Mouse (Mus musculus): ENCODE data around the gene Kcnj3.
"Not testable (repeated sequence)": the region's sequence is repeated elsewhere in the genome, so short reads cannot be mapped to it uniquely, and the experiment has no call there.

Gene Kcnj3

DNA sequence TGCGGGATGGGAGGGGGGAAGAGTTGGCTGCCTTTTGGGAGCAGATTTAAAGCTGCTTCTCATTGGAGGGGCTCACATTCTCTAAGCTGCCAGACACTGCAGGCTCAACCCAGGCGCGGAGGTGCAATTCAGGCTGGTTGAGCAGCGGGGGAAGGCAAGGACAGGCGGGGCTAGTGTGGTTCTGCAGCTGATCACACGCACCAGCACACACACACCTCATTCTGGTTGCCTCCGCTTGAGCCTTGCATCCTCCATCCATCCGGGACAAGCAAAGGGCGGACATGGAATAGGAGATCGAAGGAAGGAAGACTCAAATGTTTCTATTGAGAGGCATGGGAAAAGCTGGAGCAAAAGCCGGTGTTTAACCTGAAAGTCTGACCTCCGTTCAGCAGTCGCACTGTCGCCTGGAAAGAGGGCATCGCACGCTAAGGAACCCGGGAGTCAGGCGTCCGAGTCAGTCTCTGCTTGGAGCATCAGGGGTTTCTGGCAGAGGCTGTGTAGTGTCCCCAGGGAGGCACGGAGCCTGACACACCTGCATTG lies at the start of gene Kcnj3:
Gene Kcnj3 (plus strand): TSS at position 250 of the 540 bp plus-strand sequence.
- no peak for DNase-seq (ENCODE audit: low spot score in 2 of 2)

DNA sequence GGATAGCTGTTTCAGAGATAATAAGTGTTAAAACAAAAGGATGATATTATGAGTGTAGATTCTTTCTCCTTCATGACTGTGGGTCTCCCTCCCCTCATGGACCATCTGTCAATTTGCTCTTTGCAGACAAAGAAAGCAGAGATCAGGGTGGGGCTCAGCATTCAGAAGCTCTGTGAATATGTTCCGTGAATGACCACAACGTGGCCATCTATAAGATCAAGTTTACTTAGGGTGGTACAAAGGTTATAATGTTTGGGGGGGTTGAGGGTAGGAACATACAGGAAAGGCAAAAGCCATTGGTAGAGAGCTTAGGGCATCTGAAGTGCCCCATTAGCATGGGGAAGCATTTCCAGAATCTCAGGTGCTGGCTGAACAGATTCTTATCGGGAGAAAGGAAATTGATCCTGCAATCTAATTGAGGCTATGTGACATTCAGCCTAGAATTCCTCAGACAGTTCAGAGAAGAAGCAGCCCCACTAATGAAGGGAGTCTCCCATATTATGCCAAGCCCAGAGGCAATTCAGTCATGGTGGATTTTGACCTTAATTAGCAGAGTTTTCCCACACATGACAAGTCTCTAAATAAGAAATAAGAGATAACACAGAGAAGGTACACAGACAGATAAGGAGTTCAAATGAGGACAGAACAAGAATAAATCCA lies 45.3 kb upstream of the Kcnj3 start:
- DNase-seq (ENCODE audit: low spot score in 2 of 2): no peak

DNA sequence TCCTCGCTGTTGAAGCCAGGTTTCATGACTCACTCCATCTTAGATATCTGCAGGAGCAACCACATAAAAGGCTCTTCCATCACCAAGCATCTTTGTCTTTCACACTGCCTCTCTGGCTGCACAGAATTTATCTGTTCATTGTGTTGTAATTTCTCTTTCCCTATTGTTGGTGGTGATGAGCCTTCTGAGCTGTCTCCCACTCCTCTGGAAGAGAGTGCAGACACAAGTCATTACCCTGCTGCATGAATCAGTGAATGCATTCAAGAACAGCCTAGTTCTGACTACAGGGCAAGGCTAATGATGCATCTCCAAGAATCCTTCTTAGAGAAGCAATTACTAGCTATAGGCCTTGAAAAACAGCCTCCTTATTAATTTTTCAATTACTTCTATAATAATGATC lies 30.5 kb upstream of the Kcnj3 start:
- DNase-seq (ENCODE audit: low spot score in 2 of 2): no peak

DNA sequence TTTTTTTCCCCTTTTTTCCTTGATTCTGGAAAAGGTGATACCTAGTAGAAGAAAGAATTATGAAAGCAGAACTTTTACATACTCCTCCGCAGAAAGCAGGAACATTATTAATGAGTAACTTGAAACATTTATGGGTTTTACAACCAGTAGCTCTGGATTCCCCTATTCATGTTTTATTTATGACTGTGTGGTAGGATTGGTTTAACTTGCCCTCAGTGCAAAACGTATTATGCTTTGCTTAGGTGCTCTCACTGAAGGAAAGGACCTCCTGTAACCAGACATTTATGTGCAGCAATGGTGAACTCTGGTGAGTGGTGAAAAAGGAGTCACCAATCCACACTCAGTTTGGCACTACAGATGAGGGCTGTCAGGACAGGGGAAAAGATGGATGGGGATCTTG lies 8.1 kb upstream of the Kcnj3 start:
- no peak for DNase-seq (ENCODE audit: low spot score in 2 of 2)

DNA sequence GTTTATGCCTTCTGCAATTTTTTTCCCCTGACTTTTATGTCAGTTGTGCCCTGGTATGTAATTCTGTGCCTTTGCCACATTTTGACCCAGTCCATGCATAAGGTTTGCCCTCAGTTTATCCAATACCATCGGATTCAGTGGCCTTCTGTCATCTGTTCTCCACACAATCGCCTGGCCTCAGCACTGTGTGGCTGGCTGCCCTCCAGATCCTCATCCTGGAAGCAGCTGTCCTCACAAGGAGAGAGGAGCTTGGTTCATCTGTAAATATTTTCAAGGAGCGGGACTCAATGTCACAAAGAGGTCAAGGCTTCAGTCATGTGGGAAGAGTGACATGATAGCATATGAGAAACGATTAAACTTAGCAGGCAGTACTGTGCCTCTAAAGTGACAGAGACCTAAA lies 3.7 kb upstream of the Kcnj3 start:
- no peak for DNase-seq (ENCODE audit: low spot score in 2 of 2)

DNA sequence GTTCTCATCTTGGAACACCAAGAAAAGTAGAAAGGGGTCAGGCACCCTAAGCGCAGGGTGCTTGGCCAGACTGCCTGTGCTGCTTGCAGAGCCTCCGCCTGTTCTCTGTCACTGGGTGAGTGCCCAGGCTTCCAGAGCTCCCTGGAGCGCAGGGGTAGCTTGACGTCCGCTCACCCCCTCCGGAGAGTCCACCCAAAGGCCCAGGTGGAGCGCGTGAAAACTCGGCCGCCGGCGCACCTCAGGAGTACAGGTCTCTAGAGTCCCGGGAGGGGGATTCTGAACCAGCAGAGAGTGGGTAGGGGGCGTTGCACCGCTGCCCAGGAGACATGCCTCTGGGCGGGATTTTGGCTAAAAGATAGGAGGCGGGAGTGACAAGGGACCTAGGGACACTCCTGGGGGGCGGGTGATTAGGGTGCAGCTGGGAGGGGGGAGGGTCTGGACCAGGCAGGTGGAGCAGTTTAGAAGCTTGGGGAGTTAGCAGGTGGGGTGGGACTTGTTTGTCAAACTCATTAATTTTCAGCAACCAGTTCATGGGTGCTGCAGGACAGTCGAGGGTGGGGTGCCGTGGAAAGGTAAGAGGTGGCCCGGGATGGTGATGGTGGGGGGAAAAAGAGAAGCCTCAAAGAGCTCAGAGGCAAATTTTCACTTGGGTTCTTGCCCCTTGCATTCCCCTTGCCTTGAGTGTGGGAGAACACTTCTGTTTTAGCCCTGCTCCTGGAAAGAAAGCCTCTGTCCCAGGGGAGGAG lies 664 bp downstream of the Kcnj3 start:
- DNase-seq (ENCODE audit: low spot score in 2 of 2): no peak

DNA sequence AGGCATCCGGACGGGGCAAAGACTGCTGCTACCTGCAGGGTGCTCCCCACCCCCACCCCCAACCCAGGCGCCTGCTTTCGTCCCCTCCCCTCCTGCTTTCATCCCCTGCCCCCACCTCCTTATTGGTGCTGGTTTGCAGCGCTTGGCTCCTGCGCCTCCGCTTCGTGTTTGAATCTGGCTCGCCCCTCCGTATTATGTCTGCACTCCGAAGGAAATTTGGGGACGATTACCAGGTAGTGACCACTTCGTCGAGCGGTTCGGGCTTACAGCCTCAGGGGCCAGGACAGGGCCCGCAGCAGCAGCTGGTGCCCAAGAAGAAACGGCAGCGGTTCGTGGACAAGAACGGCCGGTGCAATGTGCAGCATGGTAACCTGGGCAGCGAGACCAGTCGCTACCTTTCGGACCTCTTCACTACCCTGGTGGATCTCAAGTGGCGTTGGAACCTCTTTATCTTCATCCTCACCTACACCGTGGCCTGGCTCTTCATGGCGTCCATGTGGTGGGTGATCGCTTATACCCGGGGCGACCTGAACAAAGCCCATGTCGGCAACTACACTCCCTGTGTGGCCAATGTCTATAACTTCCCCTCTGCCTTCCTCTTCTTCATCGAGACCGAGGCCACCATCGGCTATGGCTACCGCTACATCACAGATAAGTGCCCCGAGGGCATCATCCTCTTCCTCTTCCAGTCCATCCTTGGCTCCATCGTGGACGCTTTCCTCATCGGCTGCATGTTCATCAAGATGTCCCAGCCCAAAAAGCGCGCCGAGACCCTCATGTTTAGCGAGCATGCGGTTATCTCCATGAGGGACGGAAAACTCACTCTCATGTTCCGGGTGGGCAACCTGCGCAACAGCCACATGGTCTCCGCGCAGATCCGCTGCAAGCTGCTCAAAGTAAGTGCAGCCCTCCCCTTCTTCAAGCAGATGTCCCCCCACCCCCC lies 1.5 kb downstream of the Kcnj3 start:
- DNase-seq (ENCODE audit: low spot score in 2 of 2): no peak

DNA sequence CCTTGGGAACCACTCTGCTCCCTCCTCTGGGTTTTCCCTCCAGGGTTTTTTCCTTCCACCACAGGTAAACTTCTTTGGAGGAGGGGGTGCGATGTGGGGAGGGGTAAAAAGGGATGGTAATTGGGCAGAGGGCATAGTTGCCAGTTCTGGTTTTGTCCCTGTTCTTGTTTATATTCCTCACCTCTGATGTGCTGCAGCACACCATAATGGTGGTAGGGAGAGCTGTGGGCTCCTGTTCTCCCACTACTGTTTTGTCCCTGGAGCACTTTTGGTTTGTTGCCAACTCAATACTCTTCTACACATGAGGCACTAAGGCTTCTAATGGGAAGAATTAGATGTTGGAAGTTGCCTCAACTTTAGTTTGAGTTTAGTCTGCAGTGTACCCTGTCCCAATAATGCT lies 2.2 kb downstream of the Kcnj3 start:
- DNase-seq (ENCODE audit: low spot score in 2 of 2): no peak

DNA sequence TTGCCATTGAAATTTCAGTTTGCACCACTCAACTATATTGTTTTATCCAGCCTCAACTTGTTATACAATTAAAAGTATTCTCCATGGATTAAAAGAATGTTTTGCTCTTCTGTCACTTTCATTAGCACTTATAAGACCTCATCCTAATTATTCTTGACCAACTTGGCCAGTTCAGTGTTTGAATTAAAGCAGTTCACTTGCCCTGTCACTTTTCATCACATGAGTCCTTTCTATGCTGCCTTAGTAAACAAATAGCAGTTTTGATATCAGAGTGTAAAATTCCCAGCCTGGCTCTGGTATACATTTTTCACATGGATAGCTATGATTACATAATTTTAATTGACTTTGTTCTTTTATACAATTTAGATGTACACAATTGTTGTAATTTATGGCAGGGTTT lies 3.4 kb downstream of the Kcnj3 start:
- DNase-seq (ENCODE audit: low spot score in 2 of 2): no peak

DNA sequence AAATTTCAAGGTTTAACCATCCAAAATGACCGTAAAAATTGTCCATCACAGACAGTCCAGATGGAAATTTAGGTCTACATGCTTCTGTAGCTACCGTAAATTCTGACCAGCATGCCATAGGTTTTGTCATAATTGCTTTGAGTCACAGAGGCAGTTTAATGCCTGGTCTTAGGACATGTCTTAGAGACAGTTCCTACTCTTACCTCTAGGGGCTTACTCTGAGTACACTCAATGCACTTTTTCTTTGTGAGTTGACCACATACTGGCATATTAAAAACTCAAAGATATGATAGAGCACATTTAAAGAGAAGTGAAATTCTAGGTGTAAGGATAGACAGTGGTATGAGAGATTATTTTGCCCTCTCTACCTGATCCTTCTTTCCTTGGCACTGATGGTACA lies 6.2 kb downstream of the Kcnj3 start:
- DNase-seq (ENCODE audit: low spot score in 2 of 2): no peak

DNA sequence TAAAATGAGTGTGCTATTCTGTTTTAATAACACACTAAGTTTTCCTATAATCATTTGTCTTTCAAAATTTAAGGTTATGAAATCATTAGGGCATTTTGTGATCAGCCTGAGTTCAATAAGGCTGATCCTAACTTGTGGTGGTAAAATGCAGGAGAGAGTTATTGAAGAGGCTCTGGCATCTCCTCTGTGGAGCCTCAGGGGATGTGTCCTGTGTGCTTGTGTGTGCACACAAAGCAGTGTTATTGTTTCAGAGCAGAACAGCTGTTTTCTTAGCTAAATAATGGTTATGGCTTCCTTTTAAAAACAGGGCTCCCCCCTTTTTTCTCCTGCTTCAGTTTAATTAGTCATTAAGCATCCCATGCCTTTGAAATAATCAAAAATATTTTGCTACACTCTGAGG lies 11.5 kb downstream of the Kcnj3 start:
- DNase-seq (ENCODE audit: low spot score in 2 of 2): no peak

DNA sequence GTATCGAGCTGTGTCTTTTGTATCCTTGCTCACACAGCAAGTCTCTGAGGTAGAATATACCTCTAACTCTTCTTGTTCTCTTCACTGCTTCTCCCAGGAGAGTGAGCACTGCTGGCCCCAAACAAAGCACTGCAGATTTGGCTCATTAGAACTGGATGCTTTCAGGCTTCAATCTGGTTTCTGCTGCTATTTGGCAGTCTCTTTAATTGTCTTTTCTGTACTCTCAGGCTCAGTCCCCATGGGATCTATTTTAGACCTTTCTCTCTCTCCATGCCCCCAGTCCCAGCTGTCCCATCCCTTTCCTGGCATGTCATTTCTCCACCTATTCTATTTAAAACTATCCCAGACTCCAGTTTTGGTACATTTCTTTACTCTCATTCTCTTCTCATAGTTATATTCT lies 15.0 kb downstream of the Kcnj3 start:
- DNase-seq (ENCODE audit: low spot score in 2 of 2): no peak

DNA sequence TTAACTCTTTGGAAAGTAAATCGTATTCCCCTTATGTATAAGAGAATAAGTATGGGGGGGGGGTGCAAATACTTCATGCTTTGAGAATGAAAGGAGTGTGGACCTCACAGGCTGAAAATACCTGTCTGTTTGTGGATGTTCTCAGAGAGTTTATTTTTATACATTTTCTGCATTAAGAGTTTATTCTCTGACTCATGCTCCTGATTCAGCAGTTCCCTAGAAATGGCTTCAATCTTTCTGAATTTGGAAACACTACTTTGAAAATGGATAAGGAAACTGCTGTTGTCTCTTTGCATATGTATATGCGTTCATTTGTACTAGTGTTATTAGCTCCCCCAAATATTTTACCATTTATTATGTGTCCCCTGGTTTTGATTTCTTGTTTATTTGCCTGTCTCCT lies 23.4 kb downstream of the Kcnj3 start:
- no peak for DNase-seq (ENCODE audit: low spot score in 2 of 2)

DNA sequence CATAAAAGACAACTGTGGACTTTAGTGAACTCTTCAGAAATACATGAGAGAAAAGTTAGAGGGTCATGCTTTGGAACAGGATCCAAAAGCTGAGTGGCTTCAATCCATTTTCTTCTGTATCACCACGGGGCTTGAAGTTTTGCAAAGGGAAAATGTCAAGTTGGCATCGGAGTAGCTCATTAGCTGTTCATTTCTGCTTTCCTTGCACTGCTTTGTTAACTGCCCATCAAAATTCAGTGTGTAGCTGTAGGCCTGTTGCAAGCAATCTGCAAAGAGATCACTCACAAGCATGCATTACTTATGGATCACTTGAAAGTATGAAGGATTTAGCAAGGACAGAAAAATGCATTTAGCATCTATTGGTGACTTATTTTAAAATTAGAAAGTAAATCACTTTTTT lies 33.4 kb downstream of the Kcnj3 start:
- DNase-seq (ENCODE audit: low spot score in 2 of 2): no peak

DNA sequence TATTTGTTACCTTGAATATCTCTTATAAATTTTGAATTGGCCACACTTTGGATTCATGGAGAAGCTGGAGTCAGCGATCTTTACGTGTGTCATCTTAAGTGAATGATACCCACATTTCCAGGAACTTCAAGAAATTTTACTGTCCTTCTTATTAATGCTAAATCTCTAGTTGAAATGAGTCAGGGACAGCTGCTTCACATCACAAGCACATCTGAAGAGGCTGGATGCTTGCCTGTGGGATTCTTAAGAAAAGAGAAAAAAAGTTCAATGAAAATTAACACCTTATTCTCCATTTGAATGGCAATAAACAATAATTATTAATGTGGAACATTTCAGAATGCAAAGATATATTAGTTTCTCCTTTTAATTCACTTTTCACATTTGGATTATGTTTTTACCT lies 34.2 kb downstream of the Kcnj3 start:
- no peak for DNase-seq (ENCODE audit: low spot score in 2 of 2)

DNA sequence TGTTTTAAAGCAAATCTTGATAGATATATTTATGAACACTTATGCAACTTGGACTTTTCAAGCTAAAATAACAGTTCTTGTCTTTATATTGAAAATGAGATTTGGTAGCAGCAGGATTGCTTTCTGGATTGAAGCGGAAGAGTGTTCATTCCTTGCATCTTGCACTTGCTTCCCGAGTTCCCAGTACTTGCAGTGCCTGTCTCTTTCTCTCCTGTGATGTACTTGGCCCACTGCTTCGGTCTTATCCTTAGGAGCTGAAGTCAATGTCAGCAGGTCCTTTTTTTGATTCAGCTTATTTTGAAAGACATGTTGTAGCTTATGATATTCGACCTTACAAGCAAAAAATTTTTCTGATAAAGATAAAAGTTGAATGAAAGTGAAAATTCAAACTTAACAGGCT lies 43.7 kb downstream of the Kcnj3 start:
- DNase-seq (ENCODE audit: low spot score in 2 of 2): no peak

DNA sequence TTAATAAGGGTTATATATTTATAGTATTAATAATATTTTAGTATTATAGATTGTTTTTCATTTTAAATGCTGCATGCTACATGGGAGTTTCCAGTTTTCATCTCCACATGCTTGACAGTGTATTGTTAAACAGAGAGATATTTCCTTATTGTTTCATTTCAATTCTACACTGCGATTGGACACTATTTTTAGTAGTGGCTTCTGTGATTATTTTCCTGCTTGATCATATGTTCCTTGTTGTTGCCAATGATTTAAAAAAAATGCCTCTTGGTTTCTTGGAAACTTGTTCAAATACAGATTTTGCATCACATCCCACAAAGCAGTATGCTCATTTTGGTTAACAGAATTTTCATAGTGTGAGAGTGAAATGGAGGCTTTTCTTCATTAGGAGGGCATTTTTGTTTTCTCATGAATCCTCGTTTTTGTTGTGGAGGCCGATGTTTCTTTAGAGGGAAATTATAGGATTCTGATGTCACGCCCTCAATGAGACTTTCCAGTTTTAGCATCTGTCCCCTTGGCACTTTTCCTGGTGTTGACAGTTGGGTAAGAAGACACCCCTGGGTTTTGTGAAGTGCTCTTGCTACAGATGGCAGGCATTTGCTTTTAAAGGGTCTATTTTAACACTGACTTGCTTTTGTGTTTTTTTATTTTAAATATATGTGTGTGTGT lies 44.3 kb downstream of the Kcnj3 start:
- DNase-seq (ENCODE audit: low spot score in 2 of 2): no peak

DNA sequence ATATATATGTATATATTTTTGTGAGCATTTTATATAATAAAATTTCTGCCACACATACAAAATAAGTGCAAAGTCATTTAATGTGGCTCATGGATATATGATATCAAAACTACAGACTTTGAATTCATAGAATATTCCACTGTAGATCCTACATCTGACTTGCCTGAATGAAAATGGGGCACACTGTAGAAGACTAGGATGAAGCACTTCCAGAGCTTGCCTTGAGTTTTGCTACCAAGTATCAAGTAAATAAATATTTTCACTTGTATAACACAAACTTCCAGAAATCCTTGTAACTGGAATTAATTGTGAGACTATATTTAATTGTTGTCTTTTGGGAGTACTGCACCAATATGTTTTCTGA lies 44.8 kb downstream of the Kcnj3 start:
- no peak for DNase-seq (ENCODE audit: low spot score in 2 of 2)

DNA sequence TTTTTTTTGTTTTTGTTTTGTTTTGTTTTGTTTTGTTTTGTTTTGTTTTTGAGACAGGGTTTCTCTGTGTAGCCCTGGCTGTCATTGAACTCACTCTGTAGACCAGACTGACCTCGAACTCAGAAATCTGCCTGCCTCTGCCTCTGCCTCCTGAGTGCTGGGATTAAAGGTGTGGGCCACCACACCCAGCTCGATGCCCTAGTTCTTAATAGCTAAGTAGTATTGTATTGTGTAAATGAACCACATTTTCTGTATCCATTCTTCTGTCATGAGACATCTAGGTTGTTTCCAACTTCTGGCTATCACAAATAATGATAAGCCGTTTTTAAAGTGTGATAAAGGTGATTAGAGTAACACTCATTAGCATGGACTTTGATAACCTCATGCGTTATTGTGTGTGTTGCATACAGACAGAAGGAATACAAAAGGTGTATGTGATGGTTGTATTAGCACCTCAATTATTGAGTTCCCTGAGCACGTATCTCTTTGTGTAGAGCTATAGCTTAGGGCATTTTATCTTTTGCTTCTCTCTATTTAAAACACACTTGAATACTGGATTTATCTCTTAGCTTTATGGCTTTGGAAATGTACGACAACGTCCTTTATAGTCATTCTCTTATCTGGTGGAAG lies 49.8 kb downstream of the Kcnj3 start:
- not testable (repeated sequence) for DNase-seq (ENCODE audit: low spot score in 2 of 2)

DNA sequence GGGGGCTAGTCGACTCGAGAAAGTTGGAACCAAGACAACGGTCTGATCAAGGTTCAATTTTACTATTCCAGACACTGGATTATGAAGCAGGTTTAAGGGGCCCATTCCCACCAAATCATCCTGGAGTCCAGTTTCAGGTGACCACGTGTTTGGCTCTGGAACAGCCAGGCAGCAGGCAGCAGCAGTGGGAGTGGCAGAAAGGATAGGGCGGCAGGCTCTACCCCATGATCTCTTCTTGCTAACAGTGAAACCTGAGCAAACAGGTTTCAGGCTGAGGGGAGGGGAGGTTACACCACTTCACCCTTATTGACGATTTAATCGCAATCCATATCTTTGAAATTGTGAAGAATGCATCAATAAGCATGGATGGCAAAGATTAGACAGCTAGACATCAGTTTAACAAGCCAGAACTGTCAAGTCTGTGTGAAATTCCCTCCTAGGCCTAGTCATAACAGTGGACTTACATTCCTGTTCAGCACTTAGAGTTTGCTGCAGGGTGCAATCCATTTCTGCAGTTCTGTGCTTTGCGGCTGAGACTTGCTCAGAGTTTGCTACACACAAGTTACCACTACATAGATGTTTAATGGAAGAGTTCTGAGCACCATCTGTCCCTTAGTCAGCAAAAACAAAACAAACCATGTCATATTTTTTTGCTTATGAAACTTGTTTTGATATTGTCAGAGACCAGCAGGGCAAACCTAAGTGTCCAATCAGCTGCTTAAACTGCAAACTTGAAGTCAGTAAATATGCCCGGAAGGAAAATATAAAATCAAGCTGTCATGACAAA lies 67.8 kb downstream of the Kcnj3 start:
- DNase-seq (ENCODE audit: low spot score in 2 of 2): no peak

DNA sequence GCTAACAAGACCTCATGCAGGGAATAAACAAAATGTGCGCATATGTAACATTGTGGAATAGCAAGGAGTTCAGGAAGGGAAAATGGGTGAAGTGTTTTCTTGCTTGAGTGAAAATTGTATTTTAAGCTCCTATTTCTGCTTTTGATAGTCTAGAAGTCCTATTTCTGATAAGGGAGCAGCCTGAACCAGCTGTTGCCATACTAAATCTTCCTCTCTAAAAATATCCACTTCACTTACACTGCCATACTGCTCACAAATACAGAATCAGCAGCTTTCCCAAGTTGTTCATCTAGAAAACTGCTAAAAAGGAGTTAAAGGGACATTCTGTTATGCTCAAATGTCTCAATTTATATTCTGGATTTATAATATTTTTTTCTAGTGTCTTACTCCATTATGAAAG lies 69.9 kb downstream of the Kcnj3 start:
- no peak for DNase-seq (ENCODE audit: low spot score in 2 of 2)

Data from urinary bladder, postnatal 36 days (tissue).